Mouse (Mus musculus) C2C12 (cell line): Measurements from ENCODE around the gene Naa16.

Experiments
- CTCF ChIP-seq: IDR thresholded peaks from one replicate; pipeline ENCODE4 v1.5.1; 2011; ENCODE audit not compliant: control insufficient read depth, insufficient read depth, insufficient read length
- MAX ChIP-seq: IDR thresholded peaks from one replicate; pipeline ENCODE4 v1.6.1; 2011; ENCODE audit warnings: mild to moderate bottlenecking, control low read depth
- MYOG ChIP-seq: IDR thresholded peaks from one replicate; pipeline ENCODE4 v1.6.1; 2011; ENCODE audit not compliant: control insufficient read depth, insufficient read length; ENCODE audit errors: extremely low read depth

- no peak for TF ChIP-seq CTCF
- TF ChIP-seq MYOG = no peak
- TF ChIP-seq MAX = no peak
Observed at GRCm38 (mm10) chr14:79407641-79408040, 17.1 kb upstream of the Naa16 start.
